ENCODE assay signal across 22 mouse cellular contexts in genomic region chr2:84266158-84266557, GRCm38 (mm10).
DNase-seq lines count a peak whose midpoint lies in the region; ATAC-seq lines count a peak whose summit lies in the region.
"Had no signal": no experiment of that assay in that cellular context is flagged by ENCODE, and none has a peak within 500 bp of the region (broad histone marks: within the 10 kb centered on the region; RNA-seq: fewer than 3 reads in every experiment).

No protein-coding gene starts in this region.

- no peaks in the 10 kb centered on the region for H3K4me1 ChIP-seq in hindbrain, embryonic 11.5 days (replicated peaks; ENCODE audit: control insufficient read depth, insufficient read depth, low read length)
- no peaks in the 10 kb centered on the region for H3K4me1 ChIP-seq in hindbrain, embryonic 10.5 days (replicated peaks)
- H3K4me1 ChIP-seq in midbrain, embryonic 11.5 days (ENCODE audit: control insufficient read depth, insufficient read depth, low read length): no peaks in the 10 kb centered on the region
- no peaks in the 10 kb centered on the region for H3K4me1 ChIP-seq in midbrain, embryonic 16.5 days (ENCODE audit: control insufficient read depth, insufficient read depth, low read length)
- H3K4me1 ChIP-seq in limb, embryonic 11.5 days (ENCODE audit: control insufficient read depth, insufficient read depth, low read length): 0 out of 2 replicates have a peak, but pooled peaks cover 3% of the 10 kb centered on the region
- H3K4me1 ChIP-seq in neural tube, embryonic 12.5 days: no peaks in the 10 kb centered on the region
- H3K4me1 ChIP-seq: embryonic facial prominence, embryonic 15.5 days; hindbrain, embryonic 15.5 days; liver, embryonic 15.5 days had no signal

- no peak for DNase-seq in hindbrain, embryonic 11.5 days (ENCODE audit: low spot score)
- no peak for DNase-seq in hindbrain, embryonic 10.5 days (ENCODE audit: low spot score)
- DNase-seq in midbrain, embryonic 11.5 days (ENCODE audit: low spot score, missing footprints): no peak
- DNase-seq in limb, embryonic 11.5 days (ENCODE audit: low spot score): no peak
- no peak for DNase-seq in layer of hippocampus, adult 9-10 months (ENCODE audit: low spot score)
- no peak for DNase-seq in liver
- DNase-seq: adrenal gland, postnatal 25 days; cerebellum, adult 11 months; cerebellum, postnatal 14 days; forebrain, postnatal 0 days; midbrain, embryonic 14.5 days; right cerebral cortex, adult 18-20 months had no signal

- H3K9me3 ChIP-seq in hindbrain, embryonic 11.5 days (ENCODE audit: control insufficient read depth, low read length): no peaks in the 10 kb centered on the region
- no peaks in the 10 kb centered on the region for H3K9me3 ChIP-seq in hindbrain, embryonic 10.5 days
- H3K9me3 ChIP-seq in midbrain, embryonic 11.5 days (ENCODE audit: control insufficient read depth, low read length): no peaks in the 10 kb centered on the region
- H3K9me3 ChIP-seq in midbrain, embryonic 16.5 days (replicated peaks; ENCODE audit: control insufficient read depth, low read length, poor library complexity, severe bottlenecking): no peaks in the 10 kb centered on the region
- H3K9me3 ChIP-seq in limb, embryonic 11.5 days (ENCODE audit: control insufficient read depth, low read length): no peaks in the 10 kb centered on the region
- H3K9me3 ChIP-seq in neural tube, embryonic 12.5 days: no peaks in the 10 kb centered on the region
- H3K9me3 ChIP-seq: embryonic facial prominence, embryonic 15.5 days; G1E; heart, embryonic 10.5 days; hindbrain, embryonic 15.5 days; liver, embryonic 15.5 days had no signal

- no peaks in the 10 kb centered on the region for H3K36me3 ChIP-seq in hindbrain, embryonic 11.5 days (ENCODE audit: control insufficient read depth, insufficient read depth, low read length)
- H3K36me3 ChIP-seq in hindbrain, embryonic 10.5 days: no peaks in the 10 kb centered on the region
- H3K36me3 ChIP-seq in midbrain, embryonic 11.5 days (ENCODE audit: control insufficient read depth, insufficient read depth, low read length): no peaks in the 10 kb centered on the region
- H3K36me3 ChIP-seq in midbrain, embryonic 16.5 days (ENCODE audit: control insufficient read depth, insufficient read depth, low read length): no peaks in the 10 kb centered on the region
- H3K36me3 ChIP-seq in limb, embryonic 11.5 days (ENCODE audit: control insufficient read depth, insufficient read depth, low read length): no peaks in the 10 kb centered on the region
- H3K36me3 ChIP-seq in neural tube, embryonic 12.5 days: no peaks in the 10 kb centered on the region
- H3K36me3 ChIP-seq: embryonic facial prominence, embryonic 15.5 days; G1E; heart, embryonic 10.5 days; hindbrain, embryonic 15.5 days; liver, embryonic 15.5 days had no signal

- no peak overlapping the region for H3K4me3 ChIP-seq in hindbrain, embryonic 11.5 days (ENCODE audit: low read depth, low read length)
- H3K4me3 ChIP-seq in hindbrain, embryonic 10.5 days: no peak overlapping the region
- no peak overlapping the region for H3K4me3 ChIP-seq in midbrain, embryonic 11.5 days (ENCODE audit: low read depth, low read length)
- no peak overlapping the region for H3K4me3 ChIP-seq in midbrain, embryonic 16.5 days (ENCODE audit: low read depth, low read length)
- no peak overlapping the region for H3K4me3 ChIP-seq in limb, embryonic 11.5 days (ENCODE audit: low read depth, low read length)
- H3K4me3 ChIP-seq in neural tube, embryonic 12.5 days: no peak overlapping the region
- H3K4me3 ChIP-seq: embryonic facial prominence, embryonic 15.5 days; heart, embryonic 10.5 days; hindbrain, embryonic 15.5 days; liver, embryonic 15.5 days had no signal

- no peak overlapping the region for H3K27ac ChIP-seq in hindbrain, embryonic 11.5 days (ENCODE audit: low read depth, low read length)
- H3K27ac ChIP-seq in hindbrain, embryonic 10.5 days: no peak overlapping the region
- H3K27ac ChIP-seq in midbrain, embryonic 11.5 days (ENCODE audit: low read depth, low read length): no peak overlapping the region
- H3K27ac ChIP-seq in midbrain, embryonic 16.5 days (ENCODE audit: low read length): no peak overlapping the region
- H3K27ac ChIP-seq in limb, embryonic 11.5 days (replicated peaks; ENCODE audit: low read depth, low read length): no peak overlapping the region
- H3K27ac ChIP-seq in neural tube, embryonic 12.5 days: no peak overlapping the region
- H3K27ac ChIP-seq: embryonic facial prominence, embryonic 15.5 days; heart, embryonic 10.5 days; hindbrain, embryonic 15.5 days; liver, embryonic 15.5 days; stomach, postnatal 0 days had no signal

- WGBS in hindbrain, embryonic 11.5 days: 46% methylated on average over 4 of the region's 4 CpGs
- WGBS in hindbrain, embryonic 10.5 days: 70% methylated on average over 4 of the region's 4 CpGs
- 69% methylated on average over 4 of the region's 4 CpGs for WGBS in midbrain, embryonic 11.5 days
- 52% methylated on average over 4 of the region's 4 CpGs for WGBS in midbrain, embryonic 16.5 days
- WGBS in limb, embryonic 11.5 days: 18% methylated on average over 4 of the region's 4 CpGs
- WGBS in neural tube, embryonic 12.5 days: 18% methylated on average over 4 of the region's 4 CpGs

- peak; percentile 59; the same call in 1 of the 2 replicates for ATAC-seq in hindbrain, embryonic 11.5 days (ENCODE audit: low FRiP score)
- peak; percentile 40; the same call in 1 of the 2 replicates for ATAC-seq in midbrain, embryonic 11.5 days (ENCODE audit: low FRiP score)
- ATAC-seq in midbrain, embryonic 16.5 days: no peak
- peak; percentile 25; the same call in 1 of the 2 replicates for ATAC-seq in limb, embryonic 11.5 days (ENCODE audit: insufficient number of reproducible peaks, low FRiP score, low TSS enrichment, low read depth)
- ATAC-seq in neural tube, embryonic 12.5 days (ENCODE audit: low FRiP score, low read depth): peak; percentile 71
- ATAC-seq: activated CD4-positive, CD25-positive, alpha-beta regulatory T cell, adult 4 months; forebrain, postnatal 0 days; intestine, postnatal 0 days had no signal

- H3K9ac ChIP-seq in hindbrain, embryonic 11.5 days (ENCODE audit: low read depth, low read length): no peak overlapping the region
- no peak overlapping the region for H3K9ac ChIP-seq in midbrain, embryonic 11.5 days (ENCODE audit: low read length)
- no peak overlapping the region for H3K9ac ChIP-seq in midbrain, embryonic 16.5 days (ENCODE audit: low read depth, low read length)
- no peak overlapping the region for H3K9ac ChIP-seq in limb, embryonic 11.5 days (ENCODE audit: low read length)
- H3K9ac ChIP-seq in neural tube, embryonic 12.5 days: no peak overlapping the region
- H3K9ac ChIP-seq: embryonic facial prominence, embryonic 15.5 days; forebrain, postnatal 0 days; hindbrain, embryonic 15.5 days; liver, embryonic 15.5 days had no signal

- H3K27me3 ChIP-seq in hindbrain, embryonic 11.5 days (ENCODE audit: control insufficient read depth, insufficient read depth, low read length): no peaks in the 10 kb centered on the region
- no peaks in the 10 kb centered on the region for H3K27me3 ChIP-seq in hindbrain, embryonic 10.5 days (ENCODE audit: insufficient read depth, poor library complexity, severe bottlenecking)
- no peaks in the 10 kb centered on the region for H3K27me3 ChIP-seq in midbrain, embryonic 11.5 days (ENCODE audit: control insufficient read depth, insufficient read depth, low read length)
- no peaks in the 10 kb centered on the region for H3K27me3 ChIP-seq in midbrain, embryonic 16.5 days (ENCODE audit: control insufficient read depth, insufficient read depth, low read depth, low read length)
- no peaks in the 10 kb centered on the region for H3K27me3 ChIP-seq in limb, embryonic 11.5 days (ENCODE audit: control insufficient read depth, insufficient read depth, low read length)
- no peaks in the 10 kb centered on the region for H3K27me3 ChIP-seq in neural tube, embryonic 12.5 days (replicated peaks)
- H3K27me3 ChIP-seq: embryonic facial prominence, embryonic 15.5 days; hindbrain, embryonic 15.5 days; liver, embryonic 15.5 days had no signal

- no peak overlapping the region for H3K4me2 ChIP-seq in hindbrain, embryonic 11.5 days (replicated peaks; ENCODE audit: low read depth, low read length)
- H3K4me2 ChIP-seq in midbrain, embryonic 11.5 days: no peak overlapping the region
- H3K4me2 ChIP-seq in midbrain, embryonic 16.5 days (ENCODE audit: low read length): no peak overlapping the region
- H3K4me2 ChIP-seq in limb, embryonic 11.5 days (ENCODE audit: low read depth, severe bottlenecking): no peak overlapping the region
- H3K4me2 ChIP-seq in neural tube, embryonic 12.5 days (replicated peaks): no peak overlapping the region
- H3K4me2 ChIP-seq: embryonic facial prominence, embryonic 15.5 days; hindbrain, embryonic 15.5 days; liver, embryonic 15.5 days had no signal
